Mouse (Mus musculus) heart, postnatal 0 days (tissue): ENCODE measurements around the gene Cyb561d1.

ENCODE experiments used
- CTCF ChIP-seq: IDR thresholded peaks from 2 replicates; pipeline ENCODE4 v1.5.1; 2016; ENCODE audit warnings: antibody characterized with exemption, control low read depth, low read depth
- EP300 ChIP-seq: IDR thresholded peaks from 2 replicates; pipeline ENCODE4 v1.6.1; 2016; ENCODE audit warnings: antibody characterized with exemption, low read depth

DNA sequence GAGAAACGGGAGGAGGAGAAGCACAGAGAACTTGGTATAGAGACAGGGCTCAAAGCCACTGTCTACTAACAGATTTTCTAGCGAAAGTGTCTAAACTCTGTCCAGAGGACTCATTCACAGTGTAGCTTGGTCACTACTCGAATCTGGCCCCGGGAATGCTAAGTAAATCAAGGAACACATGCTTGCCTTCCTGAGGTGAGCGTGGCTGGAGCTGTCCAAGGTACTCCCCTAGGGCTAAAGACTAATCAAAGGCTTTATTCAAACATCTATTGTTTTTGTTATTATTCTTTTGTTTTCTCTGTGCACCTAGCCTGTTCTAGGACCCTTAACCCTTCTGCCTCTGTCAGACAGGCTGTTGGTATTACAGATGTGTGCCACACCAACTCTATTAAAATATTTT is 13.7 kb upstream of the Cyb561d1 start:
- TF ChIP-seq CTCF (no peak), EP300 (no peak)
